Mouse (Mus musculus): ENCODE measurements at regions not wholly inside any gene's neighbourhood (a gene's known extent, or its start where the extent isn't known, plus 50 kb on each side); places are given as distances from the start of the nearest gene placed in this dataset.

DNA sequence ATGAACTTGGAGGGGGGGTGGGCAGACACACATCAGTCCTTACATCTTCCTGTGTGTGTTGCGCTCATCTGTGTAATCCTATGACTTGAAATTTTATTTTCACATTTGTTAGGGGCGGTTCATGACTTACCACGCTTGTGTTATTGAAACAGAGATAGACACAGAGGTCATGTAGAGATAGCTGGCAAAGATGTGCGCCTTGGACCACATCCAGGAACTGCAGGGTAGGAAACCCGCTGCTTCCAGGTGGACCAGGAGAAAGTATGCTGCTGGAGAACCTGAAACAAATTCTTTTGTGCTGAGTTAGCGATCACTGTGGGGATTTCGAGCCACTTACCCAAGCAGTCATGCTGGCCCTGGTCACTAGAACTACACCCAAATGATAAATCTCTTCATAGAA is 89.1 kb downstream of the Kcnj2 start:
- no peak for DNase-seq

DNA sequence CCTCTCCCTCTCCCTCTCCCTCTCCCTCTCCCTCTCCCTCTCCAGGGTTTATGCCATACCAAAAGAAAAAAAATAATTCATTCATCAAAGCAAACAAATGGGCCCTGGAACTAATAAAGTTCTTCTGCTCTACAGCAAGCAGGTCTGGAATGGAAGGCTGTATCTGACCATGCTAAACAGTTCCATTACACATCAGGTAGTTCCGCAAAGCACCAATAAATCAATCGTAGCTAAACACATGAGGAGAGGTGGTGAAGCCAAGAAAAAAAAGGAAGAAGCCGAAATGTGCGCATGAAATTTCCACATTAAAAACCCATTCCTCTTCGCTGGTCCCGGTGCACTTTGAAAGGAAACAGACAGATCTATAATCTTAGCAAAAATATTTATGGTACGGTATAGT is 89.8 kb downstream of the Kcnj2 start:
- DNase-seq, result no peak

DNA sequence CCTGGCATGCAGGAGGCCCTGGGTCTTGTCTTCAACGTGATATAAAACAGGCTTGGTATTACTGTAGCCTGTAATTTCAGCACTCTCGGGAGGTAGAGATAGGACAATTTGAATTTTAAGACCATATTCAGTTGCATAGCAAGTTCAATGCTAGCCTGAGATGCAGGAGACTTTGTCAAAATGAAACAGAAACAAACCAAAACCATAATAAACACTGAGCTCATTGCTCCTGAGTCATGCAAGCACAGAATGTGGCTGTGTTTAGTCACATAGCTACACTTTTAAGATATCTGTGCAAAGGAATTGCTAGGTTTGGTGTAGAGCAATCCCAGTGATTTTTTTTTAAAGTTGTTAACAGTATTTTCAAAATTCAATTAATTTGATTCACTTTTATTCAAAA is 93.3 kb downstream of the Kcnj2 start:
- DNase-seq, result no peak

DNA sequence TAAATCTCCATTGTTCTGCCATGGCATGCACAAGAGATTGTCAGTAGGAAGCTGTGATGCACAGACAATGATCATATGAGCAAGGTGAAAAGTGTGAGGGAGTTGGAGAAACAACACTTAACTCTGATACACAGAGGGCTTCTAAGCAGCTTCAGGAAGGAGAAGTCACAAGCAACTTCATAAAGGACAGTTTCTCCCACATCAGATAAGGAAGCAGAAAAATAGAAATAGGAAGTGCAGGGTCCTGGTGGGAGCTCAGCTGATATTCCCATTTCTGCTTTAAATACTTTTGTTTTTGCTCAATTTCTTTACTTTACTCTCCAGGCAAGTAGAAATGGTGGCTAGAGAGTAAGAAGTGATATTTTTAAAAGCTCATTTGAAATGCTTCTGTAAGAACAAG is 98.9 kb downstream of the Kcnj2 start:
- no peak for DNase-seq

DNA sequence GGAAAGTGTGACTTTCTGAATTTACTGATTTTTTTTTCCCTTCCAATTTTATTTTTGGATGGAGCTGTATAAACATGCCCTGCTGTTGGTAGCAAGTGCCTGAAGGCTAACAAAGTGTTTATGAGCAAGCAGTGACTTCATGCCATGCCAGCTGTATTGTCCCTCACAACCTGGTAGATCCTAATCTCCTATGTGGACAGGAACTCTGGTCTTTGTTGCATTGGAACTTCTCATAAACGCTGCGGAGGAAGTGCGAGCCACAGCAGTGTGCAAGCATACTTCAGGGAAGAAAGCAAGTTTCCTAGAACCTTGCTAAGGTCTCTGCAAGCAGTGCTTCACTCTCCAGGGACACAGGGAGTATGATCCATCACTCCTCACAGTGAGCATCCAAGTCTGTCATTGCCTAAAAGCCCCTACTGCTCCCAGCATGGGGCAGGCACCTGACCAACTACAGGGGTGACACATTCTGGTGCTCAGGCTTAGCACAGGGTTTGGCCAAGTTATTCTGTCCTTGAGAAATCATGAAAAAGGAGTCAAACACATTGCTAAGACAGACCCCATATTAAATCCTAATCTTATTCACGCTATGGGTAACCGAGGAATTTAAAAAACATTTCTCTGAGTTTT is 104.3 kb downstream of the Kcnj2 start:
- no peak for DNase-seq

DNA sequence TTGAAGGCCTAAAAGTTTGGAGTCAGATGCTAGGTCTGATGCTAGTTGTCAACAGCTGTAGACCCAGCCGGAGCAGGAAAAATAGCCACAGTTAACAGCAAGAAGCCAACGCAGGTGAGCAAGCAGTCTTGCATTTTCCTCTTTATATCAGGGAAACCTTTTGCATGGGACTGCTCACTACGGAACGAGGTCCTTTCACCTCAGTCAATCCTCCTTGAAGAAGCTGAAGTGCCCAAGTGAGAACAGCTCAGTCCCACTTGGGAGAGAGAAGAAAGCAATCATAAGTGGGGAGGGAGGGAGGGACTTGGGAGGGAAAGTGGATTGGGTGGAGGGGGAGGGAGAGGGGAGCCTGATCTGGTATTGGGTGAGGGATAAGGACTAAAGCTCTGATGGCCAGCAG is 107.6 kb downstream of the Kcnj2 start:
- DNase-seq, result no peak

DNA sequence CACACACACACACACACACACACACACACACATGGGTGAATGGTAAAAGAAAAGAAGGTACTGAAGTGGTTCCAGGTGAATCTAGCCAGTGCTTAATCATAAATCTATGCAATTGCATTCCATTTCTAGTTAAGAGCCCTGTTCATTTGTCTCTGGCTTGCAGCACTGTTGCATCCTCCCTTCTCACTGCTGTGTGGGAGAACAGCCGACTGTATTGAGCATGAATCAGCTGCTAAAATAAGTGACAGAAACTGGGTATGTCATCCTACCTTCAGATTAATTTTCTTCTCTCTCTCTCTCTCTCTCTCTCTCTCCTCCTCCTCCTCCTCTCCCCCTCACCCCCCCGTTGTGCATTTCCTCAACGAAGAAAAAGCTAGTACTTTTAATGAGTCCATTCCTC is 109.6 kb downstream of the Kcnj2 start:
- no peak for DNase-seq

DNA sequence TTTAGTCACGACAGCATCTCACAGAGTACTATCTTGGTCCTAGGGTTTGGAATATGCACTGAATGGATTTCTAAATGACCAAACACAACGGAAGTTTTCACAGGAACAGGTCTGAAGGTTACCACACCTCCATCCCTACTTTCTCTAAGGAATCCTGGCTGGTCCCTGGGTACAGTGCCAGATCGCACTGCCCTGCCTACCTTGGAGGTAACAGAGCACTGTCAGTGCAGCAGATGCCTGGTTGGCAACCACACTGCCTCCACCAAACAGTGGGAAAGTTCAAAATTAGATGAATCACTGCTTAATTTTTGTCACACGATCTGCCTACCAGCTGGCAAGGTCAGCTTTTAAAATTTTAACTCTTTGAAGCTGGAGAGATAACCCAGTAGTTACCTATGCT is 111.6 kb downstream of the Kcnj2 start:
- no peak for DNase-seq

DNA sequence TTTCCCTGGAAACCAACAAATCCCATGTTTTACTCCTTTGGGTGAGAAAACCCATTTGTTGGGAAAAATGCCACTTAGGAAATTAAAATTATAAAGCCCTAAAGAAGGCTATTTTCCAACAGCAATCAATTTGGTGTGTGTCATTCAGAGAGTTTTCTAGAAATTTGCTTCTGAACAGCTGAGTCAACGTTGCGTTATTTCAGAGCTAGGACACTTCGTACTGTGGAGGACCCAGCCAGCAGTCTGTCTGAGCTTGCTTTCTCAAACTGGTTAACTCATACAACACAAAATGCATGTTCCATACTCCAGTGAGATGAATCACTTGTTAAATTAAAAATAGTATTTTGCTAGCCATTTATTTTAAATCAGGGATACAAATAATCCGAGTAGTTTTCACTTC is 131.5 kb downstream of the Kcnj2 start:
- no peak for DNase-seq

DNA sequence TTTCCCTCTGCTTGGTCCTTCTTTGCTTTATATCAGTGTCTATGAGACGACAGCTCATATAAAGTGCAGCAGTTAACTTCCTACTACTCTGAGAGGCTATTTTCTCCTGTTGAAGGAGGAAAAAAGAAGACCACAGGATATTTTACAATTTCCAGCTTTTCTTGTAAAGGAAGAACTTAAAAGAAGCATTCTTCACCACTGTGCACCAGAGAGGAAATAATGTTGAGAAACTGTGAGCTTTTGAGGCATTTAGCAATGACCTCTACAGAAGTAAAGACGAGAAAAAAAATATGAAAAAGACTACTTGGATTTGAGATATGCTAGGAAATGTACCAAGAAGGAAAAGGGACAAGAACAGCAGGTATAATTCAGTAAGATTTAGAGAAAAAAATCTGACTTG is 134.5 kb downstream of the Kcnj2 start:
- no peak for DNase-seq

DNA sequence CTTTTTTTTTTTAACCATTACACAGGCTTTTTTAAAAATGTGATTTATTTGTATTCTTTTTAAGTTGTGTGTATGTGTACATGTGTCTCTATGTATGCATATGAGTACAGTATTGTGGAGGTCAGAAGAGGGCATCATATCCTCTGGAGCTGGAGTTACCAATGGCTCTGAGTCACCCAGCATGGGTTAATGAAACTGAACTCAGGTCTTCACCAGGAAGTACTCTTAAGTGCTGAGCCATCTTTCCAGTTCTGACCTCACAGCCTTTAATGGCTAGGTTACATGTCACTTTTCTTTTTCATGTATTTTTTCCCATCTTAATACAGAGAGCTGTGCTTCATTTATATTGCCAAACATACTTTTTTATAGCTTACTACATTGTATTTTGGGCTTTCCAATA is 136.8 kb downstream of the Kcnj2 start:
- no peak for DNase-seq

DNA sequence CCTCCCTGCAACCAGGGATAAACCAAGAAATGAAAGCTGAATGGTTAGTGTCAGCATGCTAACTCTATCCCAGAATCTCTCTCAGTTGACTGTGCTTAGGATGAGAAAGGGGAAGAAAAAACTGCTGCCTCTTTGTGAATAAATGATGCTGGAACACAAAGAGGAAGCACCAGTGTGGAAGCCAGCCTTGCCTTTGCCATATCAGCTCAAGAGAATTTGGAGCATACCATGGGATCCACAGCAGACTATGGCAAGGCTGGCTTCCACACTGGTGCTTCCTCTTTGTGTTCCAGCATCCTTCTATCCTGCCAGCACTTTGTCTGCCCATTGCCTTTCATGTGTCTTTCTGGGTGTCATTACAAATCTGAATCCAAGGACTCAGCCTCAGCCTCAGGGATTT is 144.6 kb downstream of the Kcnj2 start:
- no peak for DNase-seq

DNA sequence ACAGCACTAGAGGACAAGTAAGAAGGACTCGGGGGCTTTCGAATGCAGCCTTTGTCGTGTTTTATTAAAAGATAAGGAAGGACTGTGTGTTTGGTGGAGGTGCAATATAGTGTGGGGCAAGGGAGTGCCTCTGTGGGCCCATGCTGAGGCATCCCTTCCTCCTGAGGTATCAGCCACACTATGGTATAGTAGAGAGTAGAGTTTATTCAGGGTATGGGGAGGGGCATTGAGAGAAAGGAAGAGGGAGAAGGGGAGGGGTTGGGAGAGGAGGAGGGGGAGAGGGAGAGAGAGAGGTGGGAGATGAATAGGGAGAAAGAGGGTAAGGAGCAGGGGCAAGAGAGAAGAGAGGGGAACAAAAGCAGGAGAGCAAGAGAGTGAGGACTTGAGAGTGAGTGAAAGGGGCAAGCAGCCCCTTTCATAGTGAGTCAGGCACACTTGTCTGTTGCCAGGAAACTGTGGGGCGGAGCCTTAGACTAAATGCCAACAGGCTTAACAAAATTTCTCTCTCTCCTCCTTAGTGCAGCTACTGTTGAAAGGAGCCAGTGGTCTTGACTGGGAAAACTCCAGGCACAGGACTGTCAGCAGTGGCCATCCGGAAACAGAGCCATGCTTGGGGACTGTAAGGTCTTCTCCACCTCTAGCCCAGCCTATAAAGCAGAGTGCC is 146.2 kb downstream of the Kcnj2 start:
- no peak for DNase-seq

DNA sequence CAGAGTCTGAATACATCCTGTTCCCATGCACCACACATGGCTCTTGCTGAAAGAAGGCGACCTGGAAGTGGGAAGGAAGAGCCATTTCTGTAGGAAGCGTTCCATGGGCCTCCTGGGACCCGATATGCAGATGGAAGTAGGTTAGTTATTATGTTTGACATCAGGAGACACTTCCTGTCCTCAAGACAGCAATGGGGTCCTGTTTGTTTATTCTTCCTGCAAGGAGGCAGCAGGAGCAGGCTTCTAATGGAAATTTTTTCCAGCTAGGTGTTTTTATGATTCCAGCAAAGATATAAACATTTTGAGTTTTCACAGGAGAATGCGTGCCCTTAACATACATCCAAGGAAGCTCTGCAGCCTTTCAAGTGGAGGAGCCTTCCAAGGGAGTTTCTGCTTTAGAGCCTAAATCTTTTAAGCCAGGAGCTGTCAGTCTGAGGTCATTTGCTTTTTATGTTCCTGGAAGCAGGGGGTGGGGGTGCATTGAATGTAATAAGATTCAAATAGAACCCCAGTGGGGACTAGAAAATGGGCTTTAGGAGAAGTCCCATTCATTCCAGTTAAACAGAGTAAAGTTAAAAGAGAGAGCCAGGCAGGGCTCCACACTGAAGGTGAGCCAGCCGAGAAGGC is 146.9 kb downstream of the Kcnj2 start:
- no peak for DNase-seq

DNA sequence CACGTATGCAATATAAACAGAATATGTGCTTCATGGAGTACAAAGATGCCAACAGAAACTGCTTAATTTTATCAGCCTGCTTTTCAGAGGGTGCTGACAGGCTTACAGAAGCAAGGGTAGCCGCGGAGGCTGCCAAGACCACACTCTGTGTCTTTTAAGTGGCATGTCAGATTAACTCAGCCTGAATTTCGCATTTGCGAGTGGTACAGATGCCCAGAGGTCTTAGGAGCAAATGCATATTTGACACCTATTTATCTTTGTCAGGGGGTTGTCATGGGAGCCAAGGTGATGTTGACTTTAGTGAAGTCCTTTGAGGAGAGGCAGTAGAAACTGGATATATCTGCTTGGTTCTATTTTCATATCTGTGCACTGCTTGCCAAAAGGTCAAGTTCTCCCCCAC is 149.0 kb downstream of the Kcnj2 start:
- no peak for DNase-seq

DNA sequence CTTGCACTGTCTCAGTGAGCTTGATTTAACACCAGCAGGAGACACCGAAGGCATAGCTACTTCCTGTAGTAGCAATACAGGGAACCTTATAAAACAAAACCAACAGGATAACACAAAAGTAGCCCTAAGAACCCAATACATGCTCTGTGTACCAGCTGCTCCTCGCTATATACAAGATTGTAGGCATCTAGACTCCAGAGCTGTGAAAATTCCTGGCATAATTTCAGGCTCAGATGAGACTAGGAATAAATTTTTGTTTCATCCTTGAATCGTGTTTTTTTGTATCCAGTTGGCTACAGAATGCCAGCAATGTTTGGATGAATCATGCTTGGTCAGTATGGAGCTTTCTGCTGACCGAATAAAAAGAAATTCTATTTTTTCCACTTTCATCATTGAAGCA is 157.9 kb downstream of the Kcnj2 start:
- DNase-seq, result no peak

DNA sequence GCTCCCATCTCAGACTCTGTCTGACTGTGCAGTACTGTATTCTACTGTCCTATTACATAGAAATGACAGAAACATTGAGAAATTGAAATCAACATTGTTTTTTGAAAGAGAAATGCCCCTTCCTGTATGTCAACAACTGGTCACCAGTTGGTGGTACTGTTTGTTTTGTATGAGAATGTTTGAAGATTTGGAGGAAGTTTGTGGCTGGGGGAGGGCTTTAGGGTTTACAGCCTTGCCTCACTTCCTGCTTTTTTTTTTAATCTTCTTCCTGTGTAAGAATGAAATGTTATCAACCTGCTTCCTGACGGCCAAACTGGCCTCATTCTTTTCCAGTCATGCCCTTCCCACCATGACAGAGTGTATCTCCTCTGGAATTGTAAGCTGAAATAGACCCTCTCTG is 161.3 kb downstream of the Kcnj2 start:
- DNase-seq, result no peak

DNA sequence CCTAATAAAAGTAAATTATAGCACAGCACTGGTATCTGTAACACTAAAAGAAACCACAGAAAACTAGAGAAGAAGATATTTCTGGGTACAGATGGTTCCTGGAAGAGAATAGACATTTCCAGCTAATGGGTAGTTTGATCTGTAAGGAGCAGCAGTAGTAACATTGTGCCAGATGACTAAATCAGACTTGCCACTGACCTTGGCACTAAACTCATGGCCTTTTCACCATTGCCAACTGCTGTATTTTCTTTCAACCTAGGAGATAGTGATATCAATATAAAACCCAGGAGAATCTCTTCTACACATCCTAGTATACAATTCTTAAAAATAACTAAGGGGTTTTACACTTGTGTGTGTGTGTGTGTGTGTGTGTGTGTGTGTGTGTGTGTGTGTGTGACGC is 170.8 kb downstream of the Kcnj2 start:
- no peak for DNase-seq

DNA sequence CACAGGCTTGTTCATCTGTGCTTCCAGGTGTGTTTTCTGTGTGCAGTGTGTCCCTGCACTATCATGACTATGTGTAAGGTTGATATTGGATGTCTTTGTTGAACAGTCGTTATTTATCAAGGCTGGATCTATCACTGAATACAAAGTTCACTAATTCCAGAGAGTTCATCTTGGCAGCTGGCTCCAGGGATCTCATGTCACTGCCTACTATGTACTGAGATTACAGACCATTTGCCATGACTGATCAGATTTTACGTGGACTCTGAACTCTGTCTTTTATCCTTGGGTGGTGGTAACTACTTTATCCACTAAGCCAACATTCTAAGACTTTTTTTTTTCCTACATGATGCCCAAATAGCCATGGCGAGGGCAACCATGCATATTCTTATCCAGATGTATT is 173.8 kb downstream of the Kcnj2 start:
- DNase-seq, result no peak

DNA sequence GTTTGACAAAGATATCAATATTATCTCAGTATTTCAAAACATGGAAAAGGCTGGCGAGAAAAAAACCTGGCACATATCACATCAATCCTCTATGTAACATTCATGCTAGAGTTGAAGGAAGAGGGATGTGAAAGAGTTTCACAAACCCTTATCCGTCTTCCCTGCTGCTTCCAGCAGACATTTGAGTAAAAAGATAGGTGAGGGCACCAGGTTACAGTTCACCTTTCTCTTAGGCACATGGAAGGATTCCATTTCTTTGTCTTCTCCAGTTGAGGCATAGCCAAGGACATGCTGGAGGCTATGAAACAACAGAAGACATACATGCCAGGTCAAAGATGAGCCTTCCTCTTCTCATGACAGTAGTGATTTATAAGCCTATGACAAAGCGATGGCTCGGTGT is 186.3 kb downstream of the Kcnj2 start:
- DNase-seq, result no peak

DNA sequence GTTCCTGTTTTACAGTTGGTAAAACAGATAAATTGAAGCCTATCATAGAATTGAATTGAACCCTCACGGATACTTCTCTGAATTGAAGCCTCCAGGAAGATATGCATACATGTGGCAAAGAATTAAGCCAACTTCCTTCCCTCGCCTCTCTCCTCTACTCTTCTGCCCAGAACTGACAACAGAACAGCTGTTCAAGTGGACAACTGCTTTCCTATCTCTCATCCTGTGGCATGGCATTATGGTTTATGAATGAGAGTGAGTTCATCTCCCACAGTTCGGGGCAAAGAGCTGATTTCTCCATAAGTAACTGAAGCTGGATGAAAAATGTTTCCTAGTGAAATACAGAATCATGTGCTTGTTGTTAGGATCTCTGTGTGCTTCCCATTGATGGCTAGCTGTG is 190.6 kb downstream of the Kcnj2 start:
- no peak for DNase-seq

DNA sequence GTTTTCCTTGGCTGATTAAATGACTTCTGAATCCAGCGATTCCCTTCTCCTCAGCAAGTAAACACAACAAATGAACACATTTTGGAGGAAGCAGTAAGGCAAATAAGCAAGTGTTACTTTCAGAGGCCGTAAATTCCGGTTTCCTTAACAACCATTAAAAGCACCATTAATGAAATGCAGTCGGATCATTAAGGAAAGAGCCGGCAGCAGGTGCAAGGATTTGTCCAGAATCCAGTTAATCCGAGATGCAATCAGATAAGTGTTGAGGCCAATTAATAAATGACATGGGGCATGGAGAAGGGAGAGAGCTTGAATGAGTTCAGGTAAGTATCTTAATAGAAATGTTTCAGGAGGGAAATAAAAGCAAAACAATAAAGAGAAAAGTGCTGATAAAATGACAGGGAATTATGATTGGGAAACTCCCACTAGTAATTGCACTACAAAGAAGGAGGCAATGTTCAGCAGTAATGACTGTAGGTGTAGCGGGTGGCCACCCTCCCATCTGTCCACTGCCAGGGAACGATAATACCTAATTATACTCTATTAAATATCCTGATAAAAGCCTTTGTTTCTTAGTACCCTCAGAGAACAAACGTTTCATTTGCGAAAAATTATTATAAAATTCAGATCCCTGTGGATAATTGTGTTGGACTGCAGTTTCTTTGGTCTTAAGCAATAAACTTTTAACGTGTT is 194.9 kb downstream of the Kcnj2 start:
- no peak for DNase-seq

DNA sequence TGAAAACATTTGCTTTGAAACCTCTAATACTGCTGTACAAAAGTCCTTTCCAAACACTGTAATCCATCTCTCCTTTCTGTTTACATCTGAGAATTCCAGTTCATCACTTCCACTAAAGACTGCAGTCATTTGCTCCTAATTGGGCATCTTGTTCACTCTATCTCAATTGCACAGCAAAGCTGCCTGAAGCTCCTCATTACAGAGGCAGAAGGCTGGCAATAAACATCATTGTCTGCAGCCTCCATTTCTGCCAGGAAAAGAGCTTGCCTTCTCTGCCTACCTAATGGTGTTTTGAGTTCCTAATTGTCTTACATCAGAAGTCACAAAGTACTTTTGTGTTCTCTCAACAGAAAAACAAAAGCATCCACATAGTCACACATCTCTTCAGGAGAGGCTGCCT is 207.7 kb downstream of the Kcnj2 start:
- DNase-seq, result no peak

DNA sequence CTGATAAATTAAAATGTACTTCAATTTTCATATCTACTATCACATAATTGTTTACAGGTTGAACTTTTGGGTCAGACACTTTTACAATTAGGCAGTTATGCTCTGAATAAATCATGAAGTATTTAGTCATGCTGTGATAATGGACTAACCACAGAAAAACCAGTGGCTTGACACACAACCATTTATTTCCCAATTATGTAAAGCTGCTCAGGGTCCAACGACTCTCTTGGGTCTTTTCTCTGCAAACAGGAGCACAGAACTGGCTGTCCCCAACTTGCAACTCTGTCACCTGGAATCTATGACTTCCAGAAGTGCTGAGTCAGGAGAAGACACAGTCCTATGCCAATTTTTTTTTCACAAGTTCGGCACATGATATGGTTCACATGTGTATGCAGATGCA is 214.8 kb downstream of the Kcnj2 start:
- DNase-seq, result no peak
